Mouse (Mus musculus): ENCODE data around the gene Bend7.

DNA sequence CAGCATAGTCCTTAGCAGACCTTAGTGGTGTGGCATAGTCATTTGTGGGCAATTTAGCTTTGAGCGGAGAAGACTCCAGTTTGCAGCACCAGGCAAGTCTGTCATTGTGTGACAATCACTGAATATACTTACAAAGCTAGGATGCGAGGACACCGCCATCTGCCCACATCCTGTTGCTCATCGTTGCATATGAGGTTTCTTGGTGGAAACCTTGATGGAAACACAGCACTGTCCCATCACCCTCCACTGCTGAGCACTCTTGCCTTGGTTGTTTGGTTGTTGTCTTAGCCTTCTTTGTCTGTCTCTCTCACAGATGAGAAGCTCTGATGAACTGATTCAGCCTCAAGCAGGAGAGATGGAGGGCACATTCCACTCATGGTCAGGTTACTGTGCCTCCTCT is 12.5 kb downstream of the Bend7 start:
- no peak for TF ChIP-seq POLR2A (IDR thresholded peaks at IDR 0.05; ENCODE audit: extremely low read depth, insufficient read depth, low read length)
- no peak for TF ChIP-seq CTCF (IDR thresholded peaks at IDR 0.05; ENCODE audit: low read depth, low read length)
